Mouse (Mus musculus): ENCODE data around the gene Atg4b. TPM values are rescaled to one million over a fixed set of nuclear protein-coding genes. Genes with fewer than 3 reads are reported as not detected.
A peak's percentile ranks its signal among the peaks of the same experiment; 100 is the strongest.
"Not testable (repeated sequence)": the region's sequence is repeated elsewhere in the genome, so short reads cannot be mapped to it uniquely, and the experiment has no call there.

Atg4b gene
- total RNA-seq, 2 experiments from 2014 or later = 32.3 to 41.2 TPM

GRCm38 (mm10) chr1:93755618-93756017 lies 4.3 kb downstream of the Atg4b start:
- no peak for DNase-seq

DNA sequence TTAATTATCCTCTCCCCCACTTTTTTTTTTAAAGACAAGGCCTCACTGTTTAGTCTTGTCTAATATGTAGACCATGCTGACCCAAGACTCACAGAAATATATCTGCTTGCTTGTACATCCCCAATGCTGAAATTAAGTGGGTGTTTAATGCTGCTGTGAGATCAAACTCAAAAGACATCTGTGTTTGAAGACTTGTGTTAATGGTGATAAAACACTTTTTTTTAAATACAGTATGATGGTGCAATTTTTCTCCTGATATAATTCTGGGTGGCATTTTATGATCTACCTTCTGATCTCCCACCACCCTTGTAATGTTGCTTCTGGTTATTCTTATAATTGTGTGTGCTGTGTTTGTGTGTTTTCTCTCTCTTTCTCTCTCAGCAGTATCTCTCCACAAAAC lies 4.9 kb downstream of the Atg4b start:
- DNase-seq = no peak

- DNase-seq = no peak
Observed at GRCm38 (mm10) chr1:93760076-93760475, 8.8 kb downstream of the Atg4b start.

- not testable (repeated sequence) for DNase-seq
Observed at GRCm38 (mm10) chr1:93763531-93763930, 12.2 kb downstream of the Atg4b start.

DNA sequence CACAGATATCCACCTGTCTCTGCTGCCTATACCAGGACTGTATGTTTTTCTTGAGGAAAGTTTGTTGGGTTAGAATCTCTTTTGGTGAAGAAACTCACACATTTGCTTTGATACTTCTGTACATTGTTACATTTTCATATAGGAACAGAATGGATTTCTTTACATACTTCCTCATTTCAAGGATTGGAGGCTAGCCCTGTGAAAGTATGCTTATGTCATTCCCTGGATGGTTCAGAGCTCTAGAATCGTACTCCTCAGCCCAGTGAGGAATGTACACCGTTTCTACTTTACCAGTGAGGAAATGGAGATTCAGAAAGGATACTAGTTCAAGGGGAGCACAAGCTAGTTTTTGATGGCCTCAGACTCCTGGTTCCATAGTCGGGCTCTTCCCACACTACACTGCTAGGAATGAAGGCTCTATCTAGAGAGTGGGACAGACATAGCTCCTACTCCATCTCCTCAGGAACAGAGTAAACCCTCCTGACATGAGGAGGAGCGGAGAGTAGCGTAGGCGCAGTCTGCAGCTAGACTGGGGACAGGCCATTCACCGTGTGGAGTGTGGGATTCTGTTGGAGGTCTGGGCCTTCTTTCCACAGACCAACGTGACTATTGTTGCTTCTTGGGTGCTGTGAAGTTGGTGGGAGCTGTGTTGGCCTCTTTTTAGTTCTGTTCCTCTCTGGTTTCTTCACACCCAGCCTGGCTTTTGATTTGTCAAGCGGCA lies 13.7 kb downstream of the Atg4b start:
- no peak for DNase-seq

DNA sequence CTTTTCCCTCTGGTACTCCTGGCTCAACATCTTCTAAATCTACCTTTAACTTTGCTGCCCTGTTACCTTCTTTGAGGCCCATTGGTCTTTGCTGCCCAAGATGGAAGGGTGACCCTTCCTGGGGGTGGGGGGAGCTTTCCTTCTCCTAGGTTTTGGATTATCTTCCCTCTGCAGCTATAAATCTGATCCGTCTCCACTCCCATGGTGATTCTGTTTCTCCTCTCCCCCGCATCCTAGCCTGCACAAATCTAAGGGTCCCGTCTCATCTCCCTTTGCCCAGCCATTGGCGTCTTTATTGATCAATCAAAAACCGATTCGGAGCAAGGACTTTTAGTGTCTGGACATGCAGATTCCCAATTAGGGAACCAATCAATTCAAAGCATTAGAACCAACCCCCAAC lies 16.3 kb downstream of the Atg4b start:
- no peak for DNase-seq

- no peak for DNase-seq
Observed at GRCm38 (mm10) chr1:93769901-93770300, 18.6 kb downstream of the Atg4b start.

GRCm38 (mm10) chr1:93776686-93777085 lies 25.4 kb downstream of the Atg4b start:
- no peak for DNase-seq

DNA sequence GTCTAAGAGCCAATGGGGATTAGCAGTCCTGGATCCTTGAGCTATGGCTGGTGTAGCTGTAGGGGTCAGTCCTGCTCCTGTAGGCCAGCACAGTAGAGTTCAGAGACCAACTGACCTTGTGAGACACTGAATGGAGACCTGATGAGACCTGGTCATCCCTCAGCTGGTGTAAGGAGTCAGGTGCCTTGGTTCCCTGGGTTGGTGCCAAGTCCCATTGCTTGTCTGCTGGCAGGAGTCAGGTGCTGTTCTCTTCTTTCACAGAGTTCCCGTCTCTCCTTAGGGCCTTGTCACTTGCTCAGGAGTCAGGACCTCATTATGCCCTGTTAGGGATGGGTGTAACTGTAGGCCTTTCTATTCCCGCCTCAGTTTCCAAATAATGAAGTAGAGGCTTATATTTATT lies 35.6 kb downstream of the Atg4b start:
- DNase-seq = no peak

- no peak for DNase-seq
Observed at GRCm38 (mm10) chr1:93794526-93794925, 43.2 kb downstream of the Atg4b start.

DNA sequence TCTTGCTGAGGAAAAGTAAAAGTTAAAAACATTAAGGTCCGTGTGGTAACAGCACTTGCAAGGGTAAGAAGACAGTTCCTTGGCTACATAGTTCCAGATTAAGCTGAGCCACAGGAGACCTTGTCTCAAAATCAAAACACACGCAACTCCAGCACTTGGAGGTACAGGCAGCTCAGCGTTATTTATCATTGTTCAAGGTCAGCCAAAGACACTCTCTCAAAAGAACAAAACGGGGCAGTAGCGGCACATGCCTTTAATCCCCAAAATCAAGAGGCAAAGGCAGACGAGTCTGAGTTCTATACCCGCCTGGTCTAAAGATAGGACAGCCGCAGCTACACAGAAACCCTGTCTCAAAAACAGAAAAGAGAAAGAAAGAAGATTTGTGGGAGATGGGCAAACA lies 44.6 kb downstream of the Atg4b start:
- no peak for DNase-seq

- DNase-seq = no peak
Observed at GRCm38 (mm10) chr1:93800670-93801503, 49.6 kb downstream of the Atg4b start.

DNA sequence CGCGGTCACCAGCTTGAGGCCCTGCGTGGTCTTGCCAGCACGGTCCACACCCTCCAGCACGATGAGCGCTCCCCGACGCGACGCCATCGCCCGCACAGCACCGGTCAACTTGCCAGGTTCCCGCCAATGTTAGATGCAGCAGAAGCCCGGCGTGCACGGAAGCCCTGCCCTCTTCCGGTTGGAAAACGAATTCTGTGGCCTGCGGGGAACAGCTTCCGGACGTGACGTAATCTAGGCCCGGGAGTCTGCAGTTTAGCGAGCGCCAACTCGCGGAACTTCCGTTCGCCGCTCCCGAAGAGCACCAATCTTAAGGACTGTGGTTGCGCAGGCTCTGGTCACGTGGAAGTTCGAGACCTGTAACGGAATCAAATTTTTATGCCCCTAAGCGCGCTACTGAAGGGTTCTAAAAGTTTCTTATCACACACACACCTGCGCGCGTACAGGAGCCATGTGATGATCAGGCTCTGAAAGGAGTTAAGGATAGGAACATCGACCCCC lies 50.5 kb downstream of the Atg4b start, which contains the start of gene Dtymk:
TSS of gene Dtymk (minus strand) at position 194 of the 498 bp plus-strand sequence.
- DNase-seq = peak; percentile 86

DNA sequence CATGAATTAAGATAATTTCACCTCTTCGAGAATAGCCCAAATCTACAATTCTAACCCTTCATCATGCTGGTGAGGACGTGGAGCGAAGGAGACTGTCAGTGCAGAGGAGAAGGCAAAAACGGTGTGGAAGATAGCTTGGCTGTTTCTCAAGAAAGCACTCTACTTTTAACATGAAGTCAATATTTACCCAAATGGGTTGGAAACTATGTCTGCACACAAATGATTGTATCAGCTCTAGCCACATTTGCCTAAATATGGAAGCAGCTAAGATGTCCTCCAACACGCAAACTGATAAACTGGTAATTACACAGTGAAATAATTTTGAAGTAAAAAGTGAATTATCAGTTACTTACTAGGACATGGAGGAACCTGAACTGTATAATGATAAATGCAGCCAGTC lies 51.5 kb downstream of the Atg4b start:
- no peak for DNase-seq

GRCm38 (mm10) chr1:93803556-93804507 lies 52.5 kb downstream of the Atg4b start, which contains the start of gene Ing5:
Gene Ing5 (plus strand): TSS chr1:93803965.
- peak; percentile 100 for DNase-seq

GRCm38 (mm10) chr1:93804818-93805217 lies 53.5 kb downstream of the Atg4b start:
- no peak for DNase-seq

DNA sequence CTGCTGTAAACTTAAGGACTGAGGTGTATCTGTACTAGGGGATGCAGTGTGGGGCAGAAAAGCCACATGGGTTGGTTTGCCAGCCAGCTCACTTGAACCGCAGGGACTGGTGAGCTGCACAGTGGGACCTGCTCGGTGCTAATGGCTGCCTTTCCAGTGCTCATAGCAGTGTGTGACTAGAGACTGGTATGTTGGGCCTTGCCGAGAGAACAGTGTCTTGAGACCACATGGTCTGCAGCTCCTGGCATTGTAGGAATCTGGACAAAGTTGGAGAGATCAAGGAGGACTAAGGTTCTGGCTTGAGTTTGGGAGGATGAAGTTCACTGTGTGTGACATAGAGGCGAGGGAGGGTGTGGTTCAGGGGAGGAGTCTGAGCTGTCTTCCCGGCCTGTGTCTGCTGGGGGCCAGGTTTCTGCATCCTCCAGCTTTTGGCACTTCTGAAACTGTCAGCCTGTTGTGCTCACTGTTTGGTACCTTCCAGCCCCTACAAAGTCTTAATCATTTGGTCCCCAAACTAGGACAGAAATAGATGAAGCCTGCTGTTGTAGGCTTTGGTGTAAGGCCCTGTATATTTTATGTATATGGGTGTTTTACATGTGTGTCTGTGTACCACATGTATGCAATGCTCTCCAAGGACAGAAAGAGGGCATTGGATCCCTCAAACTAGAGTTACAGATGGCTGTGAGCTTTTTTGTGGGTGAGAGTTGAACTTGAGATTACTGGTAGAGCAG lies 54.1 kb downstream of the Atg4b start:
- DNase-seq = no peak

DNA sequence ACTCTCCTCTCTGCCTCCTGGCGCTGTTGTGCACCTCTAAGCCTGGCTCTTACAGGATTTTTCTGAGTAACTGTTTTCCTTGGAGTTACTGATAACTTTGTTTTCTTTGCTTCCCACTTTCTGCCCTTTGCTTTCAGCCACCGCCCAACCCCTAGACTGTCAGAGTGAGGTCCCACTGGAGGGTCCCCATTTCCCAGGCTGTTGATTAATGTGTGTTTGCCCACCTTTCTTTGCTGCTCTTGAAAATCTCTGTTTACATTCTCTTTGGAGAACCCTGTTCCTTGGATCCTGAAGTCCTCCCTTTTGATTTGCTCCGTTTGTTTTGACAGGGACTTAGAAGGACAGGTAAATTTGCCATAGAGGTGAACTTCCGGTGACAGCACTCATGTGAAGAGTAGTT lies 57.6 kb downstream of the Atg4b start:
- no peak for DNase-seq

DNA sequence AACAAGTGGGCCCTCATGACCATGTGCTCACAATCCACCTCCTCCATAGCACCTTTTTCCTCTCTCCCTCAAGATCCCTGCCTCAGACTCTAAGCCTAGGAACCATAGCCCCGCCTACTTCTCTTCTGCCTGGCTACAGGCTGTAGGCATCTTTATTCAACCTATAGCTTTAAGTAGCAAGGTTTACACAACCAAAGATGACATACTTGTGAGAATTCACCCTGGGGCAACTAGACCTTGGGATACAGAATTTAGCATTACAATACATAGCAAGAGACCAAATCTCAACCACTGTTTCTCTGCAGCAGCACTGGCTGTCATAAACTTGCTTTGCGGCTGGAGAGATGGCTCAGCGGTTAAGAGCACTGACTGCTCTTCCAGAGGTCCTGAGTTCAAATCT lies 58.7 kb downstream of the Atg4b start:
- no peak for DNase-seq

- no peak for DNase-seq
Observed at GRCm38 (mm10) chr1:93811495-93812039, 60.3 kb downstream of the Atg4b start.

Measured in gastrocnemius, postnatal 10 days (tissue).